Mouse (Mus musculus) ES-Bruce4 (cell line): Measurements from ENCODE around the gene Fndc3b.

Experiments
- CTCF ChIP-seq: IDR thresholded peaks from one replicate; pipeline ENCODE4 v1.8.1; 2011; ENCODE audit warnings: low read depth, low read length
- EP300 ChIP-seq: IDR thresholded peaks from 2 replicates; pipeline ENCODE4 v1.6.1; 2011; ENCODE audit warnings: low read depth, low read length; ENCODE audit not compliant: insufficient read depth
- POLR2A ChIP-seq: IDR thresholded peaks from one replicate; pipeline ENCODE4 v1.8.1; 2011; ENCODE audit warnings: low read length; ENCODE audit not compliant: insufficient read depth

DNA sequence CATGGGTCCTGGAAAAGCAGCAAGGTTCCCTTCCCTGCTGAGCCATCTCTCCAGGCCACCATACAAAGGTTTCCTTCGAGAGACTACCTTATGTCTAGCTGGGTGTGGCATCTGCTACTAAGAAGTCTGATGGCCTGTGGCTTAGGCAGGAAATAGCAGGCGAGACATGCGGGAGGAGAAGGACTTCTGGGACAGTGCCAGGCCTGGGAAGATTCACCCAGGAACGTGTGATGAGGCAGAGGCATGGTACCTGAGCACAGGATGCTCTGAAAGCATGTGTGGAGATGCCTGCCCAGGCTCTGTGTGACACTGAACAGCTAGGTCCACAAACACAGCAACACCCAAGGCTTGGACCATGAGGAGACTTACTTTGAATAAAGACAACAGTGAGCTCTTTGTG, 98.1 kb downstream of the Fndc3b start:
- TF ChIP-seq CTCF (no peak), POLR2A (no peak), EP300 (no peak)
